Mouse (Mus musculus) Patski (cell line): ENCODE results near the gene Ube2d3. TPM values are rescaled to one million over a fixed set of nuclear protein-coding genes. Genes with fewer than 3 reads are reported as not detected.

Source experiments
- ATAC-seq: fragments of 100-300 bp; one replicate; pipeline ENCODE4 v1.8.0; 2021
- CTCF ChIA-PET: fragments of 350-600 bp; sonication (Branson Sonifier 250); formaldehyde crosslinking; loops from one replicate; lab custom pipeline; 2022; ENCODE audit warnings: inconsistent platforms; lab: Charles Lee
- POLR2A ChIA-PET: fragments of 350-600 bp; sonication (Branson Sonifier 250); formaldehyde crosslinking; loops from one replicate; lab custom pipeline; 2022; ENCODE audit warnings: antibody characterized with exemption, inconsistent platforms; lab: Charles Lee
- DNase-seq: peaks from one replicate; pipeline ENCODE4 v3.0.0-alpha.2; 2011; ENCODE audit warnings: low read depth, low spot score
- H3K27me3 ChIP-seq: fragments of 371-371 bp; one replicate; pipeline ENCODE4 v1.5.1; 2021
- CTCF ChIP-seq: fragments of 100-300 bp; IDR thresholded peaks from one replicate; pipeline ENCODE4 v1.5.1; 2021
- in situ Hi-C: fragments of 300-500 bp; cut with MboI; formaldehyde crosslinking; loops from 3 replicates; pipeline ENCODE4 v1.11.1; 2018; ENCODE audit warnings: low pct_unique_long_range_greater_than_20kb, mixed read lengths
- polyA plus RNA-seq: library from polyadenylated mRNA; unstranded; gene quantifications from one replicate; pipeline ENCODE4 v1.2.3, GENCODE M21; 2021

Ube2d3 gene
- polyA plus RNA-seq, 1 experiment from 2014 or later: 431 TPM

DNA sequence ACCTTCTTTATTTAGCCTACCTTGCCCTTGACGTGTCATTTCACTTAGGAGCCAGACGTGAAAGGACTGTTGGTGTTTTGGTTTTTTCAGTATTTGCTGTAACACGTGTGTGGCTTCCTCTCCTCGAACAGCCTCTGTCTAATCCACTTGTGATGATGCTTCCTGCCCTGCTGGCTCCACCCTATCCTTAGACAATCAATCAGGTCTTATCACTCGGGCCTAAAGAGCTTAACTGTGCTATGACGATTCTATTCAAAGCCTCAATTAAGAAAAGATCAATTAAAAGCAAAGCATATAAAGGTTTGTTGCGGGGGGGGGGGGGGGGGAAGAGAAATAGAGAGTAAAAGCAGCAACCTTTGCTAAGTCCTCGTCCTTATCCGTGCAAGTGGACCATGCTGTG is 30.6 kb upstream of the Ube2d3 start:
- in situ Hi-C loops: no loop called here
- DNase-seq (no peak), ATAC-seq (no peak)
- no peaks in the 10 kb centered on the region for H3K27me3 ChIP-seq
- POLR2A ChIA-PET: interaction anchor here (0.6 to 0.8 kb wide), 2 partner anchors 39 to 311 kb away, joined by 3 read pairs; no protein-coding TSS in a partner anchor
- CTCF ChIA-PET: interaction anchor here (1.3 to 2.2 kb wide), 3 partner anchors 11 to 324 kb away, joined by 3 to 6 read pairs (median 4); no protein-coding TSS in a partner anchor
- TF ChIP-seq CTCF: no peak

DNA sequence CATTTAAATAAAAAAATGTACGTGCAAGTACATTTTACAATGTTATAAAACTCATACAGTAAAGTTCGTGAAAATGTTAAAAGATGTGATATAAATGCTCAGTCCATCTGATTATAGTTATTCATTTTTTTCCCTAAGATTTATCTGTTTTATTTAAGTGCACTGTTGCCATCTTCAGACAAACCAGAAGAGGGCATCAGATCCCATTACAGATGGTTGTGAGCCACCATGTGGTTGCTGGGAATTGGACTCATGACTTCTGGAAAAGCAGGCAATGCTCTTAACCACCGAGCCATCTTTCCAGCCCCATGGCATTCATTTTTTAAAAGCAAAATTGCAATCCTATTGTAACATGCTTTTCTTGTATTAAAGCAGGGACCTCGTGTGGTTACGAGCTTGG is 28.7 kb upstream of the Ube2d3 start:
- H3K27me3 ChIP-seq: no peaks in the 10 kb centered on the region
- in situ Hi-C loops: no loop called here
- CTCF ChIA-PET: interaction anchor here (0.8 to 1.1 kb wide), 3 partner anchors 11 to 249 kb away, joined by 3 to 5 read pairs (median 3); no protein-coding TSS in a partner anchor
- ATAC-seq: no peak
- DNase-seq: no peak
- POLR2A ChIA-PET: interaction anchor here (0.6 kb wide), 1 partner anchor 12 kb away, joined by 3 read pairs; no protein-coding TSS in a partner anchor
- no peak for TF ChIP-seq CTCF

DNA sequence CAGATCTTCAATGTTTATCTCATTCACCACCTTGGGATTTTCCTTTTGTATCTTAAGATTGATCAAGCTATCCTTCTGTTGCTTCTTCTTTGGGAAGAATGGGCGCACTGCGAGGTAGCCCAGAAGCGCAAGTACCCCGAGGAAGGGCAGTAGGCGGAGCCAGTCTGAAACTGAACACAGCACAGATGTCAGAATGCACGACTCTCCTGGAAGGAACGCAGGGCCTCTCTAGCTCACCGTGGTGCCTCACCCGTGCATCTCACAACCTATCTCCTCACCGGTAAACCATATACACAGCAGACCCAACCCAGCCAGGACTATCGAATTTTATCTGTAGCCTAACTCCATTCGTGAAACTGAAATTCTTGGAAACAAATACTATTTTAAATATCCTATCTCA is 26.9 kb upstream of the Ube2d3 start:
- TF ChIP-seq CTCF: no peak
- H3K27me3 ChIP-seq: no peaks in the 10 kb centered on the region
- in situ Hi-C loops: no loop called here
- ChIA-PET CTCF (interaction anchor here (0.8 to 1.3 kb wide), 3 partner anchors 9 to 320 kb away, joined by 3 to 4 read pairs (median 3); no protein-coding TSS in a partner anchor), POLR2A (no interaction called here)
- DNase-seq (no peak), ATAC-seq (no peak)

DNA sequence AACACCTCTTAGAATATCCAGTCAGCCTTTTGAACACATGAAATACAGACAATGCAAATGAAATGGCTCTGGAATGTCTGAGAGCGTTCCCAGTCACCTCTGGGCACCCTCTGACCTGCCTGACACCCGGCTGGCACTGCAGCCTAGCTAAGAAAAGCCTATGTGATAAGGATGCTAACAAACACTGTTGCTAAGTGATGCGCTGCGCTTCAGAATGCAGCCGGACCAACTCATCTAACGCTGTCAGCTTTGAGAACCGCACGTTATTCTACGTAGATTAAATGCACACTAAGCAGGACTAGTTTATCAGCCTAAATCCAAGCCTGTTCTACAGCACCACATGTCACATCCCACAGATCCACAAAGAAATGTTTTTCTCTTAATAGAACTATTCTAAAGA is 26.1 kb upstream of the Ube2d3 start:
- in situ Hi-C loops: no loop called here
- no peak for TF ChIP-seq CTCF
- CTCF ChIA-PET: interaction anchor here (1.0 to 1.3 kb wide), 2 partner anchors 9 to 10 kb away, joined by 3 to 4 read pairs; no protein-coding TSS in a partner anchor
- POLR2A ChIA-PET: no interaction called here
- H3K27me3 ChIP-seq: no peaks in the 10 kb centered on the region
- ATAC-seq (no peak), DNase-seq (no peak)

DNA sequence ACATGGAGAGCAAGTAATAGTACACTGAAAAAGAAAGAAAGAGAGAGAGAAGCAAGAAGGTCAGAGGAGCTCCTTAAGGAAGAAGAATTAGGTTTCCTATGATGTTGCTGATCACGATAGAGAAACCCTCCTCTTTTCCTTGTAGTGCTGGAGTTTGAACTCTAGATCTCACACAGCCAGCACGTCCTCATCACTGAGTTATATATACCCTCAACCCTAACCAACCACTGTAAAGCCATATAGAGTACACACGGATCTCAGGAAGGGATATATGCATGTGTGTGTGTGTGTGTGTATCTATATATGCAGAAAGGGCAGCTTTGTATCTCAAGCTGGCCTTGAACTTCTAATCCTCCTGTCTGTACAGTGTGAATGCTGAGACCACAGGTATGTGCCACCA is 20.7 kb upstream of the Ube2d3 start:
- no peaks in the 10 kb centered on the region for H3K27me3 ChIP-seq
- POLR2A ChIA-PET: no interaction called here
- no peak for DNase-seq
- in situ Hi-C loops: no loop called here
- no peak for ATAC-seq
- CTCF ChIA-PET: interaction anchor here (1.8 kb wide), 2 partner anchors 12 to 15 kb away, joined by 4 to 12 read pairs; no protein-coding TSS in a partner anchor
- no peak for TF ChIP-seq CTCF

DNA sequence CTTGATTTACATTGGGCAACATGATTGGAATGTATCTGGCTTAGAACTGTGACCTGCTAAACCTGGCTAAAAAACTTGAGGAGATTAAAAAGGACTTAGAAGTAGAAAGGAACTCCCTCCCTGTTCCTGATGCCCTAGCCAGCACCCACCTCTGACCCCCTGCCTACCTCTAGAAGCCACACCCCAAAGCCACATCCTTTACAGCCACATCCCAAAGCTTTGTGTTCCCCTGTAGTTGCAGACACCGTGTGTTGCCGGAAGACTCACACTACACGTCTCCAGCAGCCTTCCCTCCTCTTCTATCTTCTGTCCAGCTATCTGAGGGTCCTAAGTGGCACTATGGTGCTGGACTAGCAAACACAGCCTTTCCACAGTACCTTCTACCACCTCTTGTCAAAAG is 20.1 kb upstream of the Ube2d3 start:
- ATAC-seq (no peak), DNase-seq (no peak)
- no peak for TF ChIP-seq CTCF
- no peaks in the 10 kb centered on the region for H3K27me3 ChIP-seq
- CTCF ChIA-PET: interaction anchor here (0.7 to 1.8 kb wide), 4 partner anchors 11 to 15 kb away, joined by 3 to 12 read pairs (median 4); no protein-coding TSS in a partner anchor
- in situ Hi-C loops: no loop called here
- POLR2A ChIA-PET: interaction anchor here (0.6 kb wide), 1 partner anchor 128 kb away, joined by 3 read pairs; no protein-coding TSS in a partner anchor

DNA sequence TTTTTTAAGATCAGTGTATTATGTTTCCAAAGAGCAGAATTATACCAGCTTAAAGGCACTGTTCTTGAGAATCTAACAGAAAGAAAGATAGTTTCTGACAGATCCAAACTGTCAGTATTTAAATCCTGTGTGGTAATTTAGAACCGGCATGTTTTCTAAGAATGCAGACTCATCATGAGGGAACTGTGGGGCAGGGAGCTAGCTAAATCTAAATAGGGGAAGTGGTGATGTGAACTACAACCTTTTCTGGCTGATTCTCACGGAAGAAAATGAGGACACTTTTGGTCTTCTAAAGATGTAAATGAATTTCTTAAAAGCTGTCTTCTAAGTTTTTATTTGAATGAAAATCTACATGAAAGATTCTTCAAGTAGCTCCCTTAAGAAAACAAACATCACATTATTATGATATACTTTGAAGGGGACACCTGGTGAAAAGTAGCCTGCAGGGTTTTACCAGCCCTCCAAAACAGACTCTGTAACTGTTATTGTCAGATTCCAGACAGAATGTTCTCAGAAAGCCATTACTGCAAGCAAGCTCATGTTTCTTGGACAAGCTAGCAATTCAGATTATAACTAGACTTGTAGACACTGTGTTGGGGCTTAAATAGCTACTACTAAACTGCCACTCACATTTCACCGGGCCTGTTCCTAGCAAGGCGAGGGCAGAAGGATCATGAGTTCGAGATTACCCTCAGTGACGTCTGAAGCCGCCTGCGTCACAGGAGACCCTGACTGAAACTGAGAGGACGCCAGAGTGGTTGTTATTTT is 17.2 kb upstream of the Ube2d3 start:
- no peak for TF ChIP-seq CTCF
- H3K27me3 ChIP-seq: no peaks in the 10 kb centered on the region
- in situ Hi-C loops: no loop called here
- POLR2A ChIA-PET: interaction anchor here (0.7 to 1.8 kb wide), 4 partner anchors 12 to 46 kb away, joined by 3 to 11 read pairs (median 4); no protein-coding TSS in a partner anchor
- no peak for DNase-seq
- CTCF ChIA-PET: interaction anchor here (0.8 to 2.3 kb wide), 12 partner anchors 9 to 311 kb away, joined by 3 to 16 read pairs (median 4); partner anchors contain the start of gene Bdh2
- no peak for ATAC-seq

DNA sequence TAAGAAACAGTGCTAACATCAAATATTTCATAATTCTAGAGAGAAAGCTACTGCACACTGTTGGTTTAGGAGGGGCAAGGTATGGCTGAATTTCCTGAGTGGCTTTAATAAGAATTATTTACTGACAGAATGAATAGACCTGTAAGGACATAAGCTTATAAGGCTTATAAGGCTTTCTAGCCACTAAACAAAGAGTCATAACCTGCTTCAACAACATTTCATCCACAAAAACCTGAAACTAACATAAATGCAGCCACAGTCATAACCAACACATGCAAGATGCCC is 16.7 kb upstream of the Ube2d3 start:
- H3K27me3 ChIP-seq: no peaks in the 10 kb centered on the region
- DNase-seq (no peak), ATAC-seq (no peak)
- TF ChIP-seq CTCF: no peak
- ChIA-PET CTCF (interaction anchor here (0.8 to 2.3 kb wide), 11 partner anchors 12 to 310 kb away, joined by 3 to 16 read pairs (median 5); partner anchors contain the start of gene Bdh2), POLR2A (interaction anchor here (0.7 to 1.8 kb wide), 5 partner anchors 11 to 45 kb away, joined by 3 to 11 read pairs (median 3); no protein-coding TSS in a partner anchor)
- in situ Hi-C loops: no loop called here

DNA sequence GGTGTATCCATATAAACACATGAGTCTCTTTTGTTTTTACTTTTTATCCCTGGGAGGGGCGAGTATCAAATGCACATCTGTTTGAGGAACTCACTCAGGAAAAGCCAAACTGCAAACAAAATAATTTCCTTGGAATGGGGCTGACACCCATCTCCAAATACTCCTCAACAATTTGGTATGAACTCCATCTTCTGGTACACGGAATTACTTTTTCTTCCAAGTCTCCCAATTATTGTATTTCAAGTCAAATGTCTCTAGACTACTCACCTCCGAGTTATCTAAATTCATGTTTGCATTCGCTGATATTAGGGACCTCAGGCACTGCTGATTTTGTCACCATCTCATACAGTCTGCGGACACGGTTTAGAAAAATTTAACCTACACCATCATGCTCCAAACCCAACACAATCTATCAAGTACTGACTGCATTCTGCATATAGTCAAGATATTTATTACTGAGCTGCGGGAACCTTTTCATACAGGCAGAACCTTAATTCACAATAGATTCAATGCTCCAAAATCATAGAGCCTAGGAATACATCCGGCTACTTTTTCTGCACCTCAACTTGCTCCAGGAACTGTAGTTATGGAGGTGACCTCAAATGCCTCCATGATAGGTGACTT is 15.6 kb upstream of the Ube2d3 start:
- POLR2A ChIA-PET: interaction anchor here (1.6 to 4.1 kb wide), 4 partner anchors 13 to 19 kb away, joined by 3 to 31 read pairs (median 9); partner anchors contain the start of gene Ube2d3
- in situ Hi-C loops: no loop called here
- TF ChIP-seq CTCF: no peak
- H3K27me3 ChIP-seq: no peaks in the 10 kb centered on the region
- DNase-seq (no peak), ATAC-seq (no peak)
- CTCF ChIA-PET: interaction anchor here (0.7 to 2.3 kb wide), 3 partner anchors 11 to 18 kb away, joined by 3 to 16 read pairs (median 11); no protein-coding TSS in a partner anchor
